Mouse (Mus musculus) midbrain, embryonic 16.5 days (tissue): ENCODE results near the gene Hbb-bh2. TPM values are rescaled to one million over a fixed set of nuclear protein-coding genes. Genes with fewer than 3 reads are reported as not detected.
"Not testable (repeated sequence)": the region's sequence is repeated elsewhere in the genome, so short reads cannot be mapped to it uniquely, and the experiment has no call there.

Experiments
- ATAC-seq: fragments of 200-750 bp; cut with Nextera tagmentation; 2 replicates; pipeline ENCODE4 v1.8.0; 2017; ENCODE audit warnings: moderate TSS enrichment
- H3K27ac ChIP-seq: fragments of 300-500 bp; sonication (generic); 2 replicates; pipeline ENCODE4 v1.5.1; 2014; ENCODE audit warnings: mild to moderate bottlenecking, low read length, mixed read lengths
- H3K27me3 ChIP-seq: fragments of 300-500 bp; sonication (generic); 2 replicates; pipeline ENCODE4 v1.6.1; 2014; ENCODE audit warnings: low read depth, low read length, mixed read lengths; ENCODE audit not compliant: control insufficient read depth, insufficient read depth
- H3K36me3 ChIP-seq: fragments of 300-500 bp; sonication (generic); 2 replicates; pipeline ENCODE4 v1.6.1; 2014; ENCODE audit warnings: mild to moderate bottlenecking, low read length, moderate library complexity, mixed read lengths; ENCODE audit not compliant: control insufficient read depth, insufficient read depth
- H3K4me1 ChIP-seq: fragments of 300-500 bp; sonication (generic); 2 replicates; pipeline ENCODE4 v1.6.1; 2014; ENCODE audit warnings: mild to moderate bottlenecking, low read length, mixed read lengths; ENCODE audit not compliant: control insufficient read depth, insufficient read depth
- H3K4me2 ChIP-seq: fragments of 300-500 bp; sonication (generic); 2 replicates; pipeline ENCODE4 v1.6.1; 2014; ENCODE audit warnings: mild to moderate bottlenecking, low read length, mixed read lengths
- H3K4me3 ChIP-seq: fragments of 300-500 bp; sonication (generic); 2 replicates; pipeline ENCODE4 v1.5.1; 2014; ENCODE audit warnings: low read depth, mild to moderate bottlenecking, low read length, moderate library complexity, mixed read lengths
- H3K9ac ChIP-seq: fragments of 300-500 bp; sonication (generic); 2 replicates; pipeline ENCODE4 v1.6.1; 2014; ENCODE audit warnings: low read depth, low read length, mixed read lengths
- H3K9me3 ChIP-seq: fragments of 300-500 bp; sonication (generic); replicated peaks from 2 replicates; pipeline ENCODE4 v1.6.1; 2014; ENCODE audit warnings: mild to moderate bottlenecking, low read length, mixed read lengths; ENCODE audit not compliant: control insufficient read depth, poor library complexity, severe bottlenecking
- WGBS: fragments of 180-500 bp; shearing (Covaris S2); extraction: QIAGEN DNeasy Blood & Tissue Kit; methylation state at CpG from one replicate; pipeline ENCODE4 v1.1.7; 2014; 5-methylcytosine and 5-hydroxymethylcytosine counted together
- polyA plus RNA-seq: library from polyadenylated mRNA; unstranded; fragments of >200 nt; fragmentation: Nextera tagmentation; extraction: Ambion mirVana; gene quantifications from 2 replicates; pipeline ENCODE4 v1.2.1, GENCODE M21; 2015

The Hbb-bh2 gene
- polyA plus RNA-seq, 1 experiment from 2014 or later, result not detected

DNA sequence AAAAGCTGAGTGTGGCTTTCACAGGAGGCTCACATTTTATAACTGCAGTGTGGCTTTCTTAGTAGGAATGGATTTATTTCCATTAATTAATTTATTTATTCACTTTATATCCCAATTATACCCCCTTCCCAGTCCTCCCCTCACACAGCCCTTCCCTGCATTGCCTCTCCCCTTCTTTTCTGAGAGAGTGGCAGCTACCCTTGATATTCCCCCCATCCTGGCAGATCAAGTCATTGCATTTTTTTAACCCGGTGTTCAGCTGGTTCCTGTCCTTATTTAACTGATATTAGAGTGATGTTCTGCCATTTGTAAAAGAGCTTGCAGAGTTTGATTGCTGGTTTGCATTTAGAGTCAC is 30.5 kb downstream of the Hbb-bh2 start:
- Histone ChIP-seq H3K9me3 (no peaks in the 10 kb centered on the region), H3K4me3 (no peak overlapping the region), H3K27me3 (no peaks in the 10 kb centered on the region), H3K27ac (no peak overlapping the region), H3K4me1 (no peaks in the 10 kb centered on the region), H3K36me3 (no peaks in the 10 kb centered on the region), H3K9ac (no peak overlapping the region), H3K4me2 (no peak overlapping the region)
- 84% methylated on average over 1 of the region's 1 CpGs for WGBS
- ATAC-seq, result no peak

- no peak for ATAC-seq
- no peaks in the 10 kb centered on the region for H3K4me1 ChIP-seq
- H3K4me2 ChIP-seq, result no peak overlapping the region
- H3K4me3 ChIP-seq, result no peak overlapping the region
- H3K36me3 ChIP-seq, result no peaks in the 10 kb centered on the region
- no peak overlapping the region for H3K27ac ChIP-seq
- H3K9ac ChIP-seq, result no peak overlapping the region
- no peaks in the 10 kb centered on the region for H3K27me3 ChIP-seq
- WGBS, result 72% methylated on average over 5 of the region's 5 CpGs
- no peaks in the 10 kb centered on the region for H3K9me3 ChIP-seq
Measured at GRCm38 (mm10) chr7:103808971-103809800, 31.1 kb downstream of the Hbb-bh2 start.

DNA sequence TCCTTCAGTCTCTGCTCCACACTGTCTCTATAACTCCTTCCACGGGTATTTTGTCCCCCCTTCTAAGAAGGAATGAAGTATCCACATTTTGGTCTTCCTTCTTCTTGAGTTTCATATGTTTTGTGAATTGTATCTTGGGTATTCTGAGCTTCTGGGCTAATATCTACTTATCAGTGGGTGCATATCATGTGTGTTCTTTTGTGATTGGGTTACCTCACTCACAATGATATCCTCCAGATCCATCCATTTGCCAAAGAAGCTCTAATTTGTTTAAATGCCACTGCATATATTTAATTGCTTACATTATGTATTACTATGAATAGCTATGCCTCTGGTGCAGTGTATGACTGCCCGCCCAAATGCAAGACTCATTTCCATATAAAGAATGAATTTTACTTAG is 32.2 kb downstream of the Hbb-bh2 start:
- not testable (repeated sequence) for H3K27me3 ChIP-seq, ATAC-seq
- WGBS, result 80% methylated on average over 2 of the region's 2 CpGs

GRCm38 (mm10) chr7:103806856-103807255 is 33.5 kb downstream of the Hbb-bh2 start:
- Histone ChIP-seq H3K4me2 (no peak overlapping the region), H3K36me3 (no peaks in the 10 kb centered on the region), H3K9ac (no peak overlapping the region), H3K4me1 (no peaks in the 10 kb centered on the region), H3K27me3 (no peaks in the 10 kb centered on the region), H3K9me3 (no peaks in the 10 kb centered on the region), H3K4me3 (no peak overlapping the region), H3K27ac (no peak overlapping the region)
- no peak for ATAC-seq
- WGBS, result 61% methylated on average over 1 of the region's 1 CpGs

More for the DNA sequence above, 32.2 kb downstream of the Hbb-bh2 start:
- H3K27ac ChIP-seq, H3K9ac ChIP-seq, H3K4me1 ChIP-seq, H3K36me3 ChIP-seq, H3K4me2 ChIP-seq, H3K4me3 ChIP-seq, H3K9me3 ChIP-seq: not testable (repeated sequence)

DNA sequence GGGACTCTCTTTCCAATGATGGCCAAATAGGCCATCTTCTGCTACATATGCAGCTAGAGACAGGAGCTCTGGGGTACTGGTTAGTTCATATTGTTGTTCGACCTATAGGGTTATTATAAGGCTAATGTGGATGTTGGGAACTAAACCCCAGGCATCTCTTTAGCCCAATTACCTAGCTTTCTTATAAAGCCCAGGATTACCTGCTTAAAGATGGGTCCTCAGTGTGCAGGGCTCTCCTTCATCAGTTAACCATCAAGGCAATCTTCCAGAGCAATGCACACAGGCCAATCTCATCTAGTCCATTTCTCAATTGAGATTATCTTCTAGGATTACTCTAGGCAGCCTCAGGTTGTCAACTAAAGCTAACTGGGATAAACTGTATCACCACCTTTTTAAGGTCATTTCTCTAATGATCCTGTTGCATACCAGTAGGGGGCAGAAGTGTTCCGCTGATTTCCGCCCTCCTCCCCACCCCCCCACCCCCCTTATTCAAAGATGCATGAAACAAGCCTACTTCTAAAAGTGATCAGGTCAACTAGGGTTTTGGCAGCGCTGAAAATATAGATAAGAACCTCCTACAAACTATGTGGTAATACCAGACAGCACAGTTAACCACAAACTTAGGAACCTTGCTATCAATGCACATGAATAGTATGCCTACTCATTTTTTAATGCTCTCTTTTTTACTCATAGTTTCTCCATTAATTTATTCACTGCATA is 47.5 kb downstream of the Hbb-bh2 start:
- no peak overlapping the region for H3K9ac ChIP-seq
- 19% methylated on average over 4 of the region's 4 CpGs for WGBS
- ATAC-seq, result no peak
- no peaks in the 10 kb centered on the region for H3K9me3 ChIP-seq
- no peak overlapping the region for H3K4me3 ChIP-seq
- H3K4me1 ChIP-seq, result no peaks in the 10 kb centered on the region
- H3K4me2 ChIP-seq, result no peak overlapping the region
- H3K27me3 ChIP-seq, result no peaks in the 10 kb centered on the region
- H3K27ac ChIP-seq, result no peak overlapping the region
- no peaks in the 10 kb centered on the region for H3K36me3 ChIP-seq

DNA sequence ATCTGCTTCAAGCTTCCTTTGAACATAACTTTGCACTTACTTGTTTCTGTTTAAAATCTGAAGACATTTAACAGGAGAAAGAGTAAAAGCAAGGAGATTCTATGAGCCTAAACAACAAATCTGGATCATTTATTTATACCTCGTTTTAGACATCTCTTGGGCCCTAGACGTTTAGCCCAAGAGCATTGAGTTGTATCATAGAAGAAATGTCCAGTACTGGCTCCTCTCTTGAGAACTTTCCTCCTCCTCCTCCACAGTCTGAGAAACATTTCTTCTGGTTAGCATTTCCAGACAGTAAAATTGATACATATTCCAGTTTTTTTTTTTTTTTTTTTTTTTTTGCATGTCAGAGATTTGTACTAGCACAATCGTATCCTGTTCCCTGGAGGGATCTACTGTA is 48.6 kb downstream of the Hbb-bh2 start, which contains the start of gene Olfr67:
Gene Olfr67, minus strand, starts transcription at position 101 of the 400 bp plus-strand sequence.
- H3K9me3 ChIP-seq, result no peaks in the 10 kb centered on the region
- no peak within 1 kb of the TSS for H3K27ac ChIP-seq
- H3K9ac ChIP-seq, result no peak within 1 kb of the TSS
- no peaks in the 10 kb centered on the region for H3K4me1 ChIP-seq
- H3K27me3 ChIP-seq, result no peaks in the 10 kb centered on the region
- no peak within 1 kb of the TSS for H3K4me3 ChIP-seq
- ATAC-seq, result no peak
- H3K36me3 ChIP-seq, result no peaks in the 10 kb centered on the region
- WGBS, result 86% methylated on average over 3 of the region's 3 CpGs
- H3K4me2 ChIP-seq, result no peak within 1 kb of the TSS

Other genes starting within 250 kb of the Hbb-bh2 start
- not detected in 2 replicates for gene Olfr619, start 239.9 kb downstream of the Hbb-bh2 start, polyA plus RNA-seq
- gene Olfr620, start 228.0 kb downstream of the Hbb-bh2 start, polyA plus RNA-seq, result not detected in 2 replicates
- not detected in 2 replicates for gene Olfr622, start 197.8 kb downstream of the Hbb-bh2 start, polyA plus RNA-seq
- gene Olfr623, start 176.8 kb downstream of the Hbb-bh2 start, polyA plus RNA-seq, result not detected in 2 replicates
- gene Olfr624, start 169.3 kb downstream of the Hbb-bh2 start, polyA plus RNA-seq, result not detected in 2 replicates
- not detected in 2 replicates for gene Olfr625-ps1, start 157.8 kb downstream of the Hbb-bh2 start, polyA plus RNA-seq
- gene Olfr243, start 125.8 kb downstream of the Hbb-bh2 start, polyA plus RNA-seq, result not detected in 2 replicates
- not detected in 2 replicates for gene Olfr628, start 110.1 kb downstream of the Hbb-bh2 start, polyA plus RNA-seq
- gene Olfr629, start 95.6 kb downstream of the Hbb-bh2 start, polyA plus RNA-seq, result not detected in 2 replicates
- not detected in 2 replicates for gene Olfr630, start 83.2 kb downstream of the Hbb-bh2 start, polyA plus RNA-seq
- not detected in 2 replicates for gene Olfr69, start 68.9 kb downstream of the Hbb-bh2 start, polyA plus RNA-seq
- gene Olfr68, start 60.8 kb downstream of the Hbb-bh2 start, polyA plus RNA-seq, result not detected in 2 replicates
- gene Olfr67, start 48.7 kb downstream of the Hbb-bh2 start, polyA plus RNA-seq, result not detected in 2 replicates
- gene Hbb-bt, start 26.5 kb downstream of the Hbb-bh2 start, polyA plus RNA-seq, result 1,229 and 1,369 TPM in 2 replicates
- 4,227 and 4,621 TPM in 2 replicates for gene Hbb-bs, start 12.4 kb downstream of the Hbb-bh2 start, polyA plus RNA-seq
- gene Hbb-bh1, start 2.6 kb upstream of the Hbb-bh2 start, polyA plus RNA-seq, result not detected in 2 replicates
- gene Hbb-y, start 12.7 kb upstream of the Hbb-bh2 start, polyA plus RNA-seq, result 6.2 and 23.2 TPM in 2 replicates
- not detected in 2 replicates for gene Olfr66, start 45.7 kb upstream of the Hbb-bh2 start, polyA plus RNA-seq
- gene Olfr64, start 54.0 kb upstream of the Hbb-bh2 start, polyA plus RNA-seq, result not detected in 2 replicates
- not detected in 2 replicates for gene Olfr65, start 63.0 kb upstream of the Hbb-bh2 start, polyA plus RNA-seq
- not detected in 2 replicates for gene Olfr631, start 88.3 kb upstream of the Hbb-bh2 start, polyA plus RNA-seq
- gene Olfr632, start 93.8 kb upstream of the Hbb-bh2 start, polyA plus RNA-seq, result not detected in 2 replicates
- gene Olfr633, start 103.9 kb upstream of the Hbb-bh2 start, polyA plus RNA-seq, result not detected in 2 replicates
- 0.03 TPM in 1 of 2 replicates, not detected in the other for gene Olfr635, start 130.6 kb upstream of the Hbb-bh2 start, polyA plus RNA-seq
- gene Olfr638, start 158.2 kb upstream of the Hbb-bh2 start, polyA plus RNA-seq, result not detected in 2 replicates
- 0.04 TPM in 1 of 2 replicates, not detected in the other for gene Olfr639, start 176.8 kb upstream of the Hbb-bh2 start, polyA plus RNA-seq
- not detected in 2 replicates for gene Olfr640, start 185.1 kb upstream of the Hbb-bh2 start, polyA plus RNA-seq
- gene Olfr641, start 194.9 kb upstream of the Hbb-bh2 start, polyA plus RNA-seq, result not detected in 2 replicates
- gene Olfr642, start 212.1 kb upstream of the Hbb-bh2 start, polyA plus RNA-seq, result not detected in 2 replicates
- gene 4930516K23Rik, start 220.9 kb upstream of the Hbb-bh2 start, polyA plus RNA-seq, result not detected in 2 replicates
- not detected in 2 replicates for gene Olfr644, start 231.3 kb upstream of the Hbb-bh2 start, polyA plus RNA-seq
- not detected in 2 replicates for gene Olfr645, start 244.9 kb upstream of the Hbb-bh2 start, polyA plus RNA-seq